Mouse (Mus musculus): ENCODE results near the gene Naga.

DNA sequence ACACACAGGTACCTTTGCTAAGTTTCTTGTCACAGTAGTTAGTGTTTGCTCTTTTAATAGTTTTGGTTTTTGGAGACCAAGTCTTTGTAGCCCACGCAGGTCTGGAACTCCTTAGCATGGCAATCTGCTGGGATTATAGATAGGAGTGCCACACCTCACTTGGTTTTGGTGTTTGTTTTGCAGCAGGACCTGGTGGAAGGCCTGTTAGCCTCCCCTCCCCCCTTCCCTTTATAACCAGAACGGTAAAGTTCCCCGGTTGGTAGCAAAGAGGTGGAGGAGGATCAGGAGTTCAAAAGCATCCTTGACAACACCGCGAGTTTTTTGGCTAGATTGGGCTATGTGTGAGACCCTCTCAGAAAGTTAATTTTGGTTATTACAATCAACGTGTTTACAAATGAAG is 6.2 kb upstream of the Naga start:
- no peak for TF ChIP-seq CTCF (IDR thresholded peaks at IDR 0.05; ENCODE audit: control insufficient read depth, insufficient read depth, insufficient read length)
- no peak for TF ChIP-seq CEBPB (IDR thresholded peaks at IDR 0.05; ENCODE audit: low read depth)
- TF ChIP-seq MAX (IDR thresholded peaks at IDR 0.05), result no peak
- TF ChIP-seq MYOD1 (IDR thresholded peaks at IDR 0.05; ENCODE audit: control insufficient read depth, insufficient read length, low read depth), result no peak
- no peak for TF ChIP-seq FOSL1 (IDR thresholded peaks at IDR 0.05; ENCODE audit: insufficient read depth, low read length, poor library complexity, severe bottlenecking)
